Mouse (Mus musculus) bone marrow macrophage, adult 2 months (primary cell): ENCODE results near the gene Tmem269. TPM values are rescaled to one million over a fixed set of nuclear protein-coding genes. Genes with fewer than 3 reads are reported as not detected.

Experiments
- H3K27ac ChIP-seq: 2 replicates; pipeline ENCODE4 v1.5.1; 2012; ENCODE audit warnings: low read depth, low read length; ENCODE audit not compliant: insufficient read depth
- H3K4me1 ChIP-seq: 2 replicates; pipeline ENCODE4 v1.6.1; 2012; ENCODE audit warnings: low read length; ENCODE audit not compliant: control insufficient read depth, insufficient read depth
- H3K4me3 ChIP-seq: 2 replicates; pipeline ENCODE4 v1.5.1; 2012; ENCODE audit warnings: mild to moderate bottlenecking, low read length, moderate library complexity; ENCODE audit not compliant: insufficient read depth
- CTCF ChIP-seq: IDR thresholded peaks from 2 replicates; pipeline ENCODE4 v1.5.1; 2012; ENCODE audit warnings: low read depth, mild to moderate bottlenecking, low read length, moderate library complexity
- POLR2A ChIP-seq: IDR thresholded peaks from 2 replicates; pipeline ENCODE4 v1.6.1; 2012; ENCODE audit warnings: mild to moderate bottlenecking, low read depth, low read length, borderline replicate concordance
- polyA plus RNA-seq: library from polyadenylated mRNA; stranded (reverse); fragments of >200 nt; gene quantifications from 2 replicates; pipeline ENCODE4 v1.2.4, GENCODE M21; 2012; ENCODE audit not compliant: missing spikeins, insufficient read depth, insufficient read length

Tmem269 gene
- polyA plus RNA-seq, 1 experiment: not detected

DNA sequence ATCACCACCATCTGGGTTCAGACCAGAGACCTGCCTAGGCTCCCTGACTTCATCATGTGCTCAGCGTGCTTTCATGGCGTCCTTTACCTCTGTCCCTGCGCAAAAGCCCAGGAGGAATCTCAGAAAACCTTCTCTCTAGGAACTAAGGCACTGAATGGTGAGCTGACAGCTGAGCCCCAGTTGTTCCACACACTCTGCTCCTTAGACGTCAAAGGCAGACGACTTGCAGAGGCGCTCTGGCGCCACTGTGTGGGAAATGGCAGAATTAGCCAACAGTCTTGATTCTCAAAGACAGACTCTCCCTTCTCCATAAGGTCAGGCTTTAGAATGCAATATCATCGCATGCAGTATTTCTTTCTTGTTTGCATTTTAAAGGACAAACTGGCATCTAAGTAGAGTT lies 13.3 kb downstream of the Tmem269 start:
- no peaks in the 10 kb centered on the region for H3K4me1 ChIP-seq
- no peak overlapping the region for H3K27ac ChIP-seq
- no peak overlapping the region for H3K4me3 ChIP-seq
- TF ChIP-seq CTCF: peak; percentile 77
- no peak for TF ChIP-seq POLR2A

DNA sequence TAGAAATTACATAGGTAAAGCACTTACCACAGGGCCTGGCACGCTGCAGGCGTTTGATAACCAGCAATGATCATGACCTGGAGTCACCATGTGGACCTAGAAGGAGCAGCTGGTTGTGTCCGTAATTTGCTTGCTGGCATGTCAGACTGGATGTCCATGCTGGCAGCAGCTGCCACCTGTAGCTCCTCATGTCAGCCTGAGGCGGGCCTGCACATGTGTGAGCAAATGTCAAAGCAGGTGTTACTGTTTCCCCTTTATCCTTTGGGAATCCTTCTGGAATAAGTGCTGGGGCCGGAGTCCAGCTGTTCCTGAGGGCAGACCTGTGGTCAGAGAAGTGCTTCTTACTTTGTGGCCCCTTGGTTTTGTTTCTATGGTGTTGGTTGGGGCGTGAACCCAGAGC lies 19.9 kb downstream of the Tmem269 start:
- no peak overlapping the region for H3K4me3 ChIP-seq
- H3K27ac ChIP-seq: no peak overlapping the region
- no peaks in the 10 kb centered on the region; the same call in 1 of the 2 replicates for H3K4me1 ChIP-seq
- no peak for TF ChIP-seq POLR2A
- TF ChIP-seq CTCF: no peak

DNA sequence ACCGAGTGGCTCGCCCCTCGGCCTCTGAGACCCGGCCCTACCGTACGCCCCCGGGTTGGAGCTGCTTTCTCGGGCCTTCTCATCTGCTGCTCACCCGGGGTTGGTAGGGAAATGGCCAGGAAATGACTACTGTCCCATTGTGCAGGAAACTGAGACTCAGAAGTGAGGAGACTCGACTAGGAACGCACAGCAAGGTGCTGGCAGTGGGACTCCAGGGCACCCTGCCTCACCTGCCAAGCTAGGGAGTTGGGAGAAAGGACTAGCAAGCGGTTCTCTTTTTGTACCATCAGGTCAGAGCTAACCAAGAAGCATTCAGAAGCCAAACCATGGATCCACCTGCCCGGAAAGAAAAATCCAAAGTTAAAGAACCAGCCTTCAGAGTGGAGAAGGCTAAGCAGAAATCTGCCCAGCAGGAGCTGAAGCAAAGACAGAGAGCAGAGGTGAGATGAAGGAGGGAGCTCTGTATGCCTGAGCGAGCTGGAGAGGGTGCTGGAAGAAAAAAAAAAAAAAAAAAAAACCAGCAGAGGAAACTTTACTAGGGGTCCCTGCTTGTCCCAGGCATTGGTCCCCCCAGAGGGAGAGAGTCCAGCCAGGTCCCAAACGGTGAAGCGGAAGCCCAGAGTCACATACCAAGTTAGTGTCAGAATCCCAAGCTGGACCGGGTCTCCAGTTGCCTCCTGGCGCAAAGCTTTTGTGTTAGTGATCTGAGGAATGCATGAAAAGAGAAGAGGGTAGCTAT lies 22.3 kb downstream of the Tmem269 start:
- TF ChIP-seq POLR2A (no peak), CTCF (no peak)
- no peaks in the 10 kb centered on the region; the same call in 1 of the 2 replicates for H3K4me1 ChIP-seq
- peak overlapping the region; percentile 82 for H3K4me3 ChIP-seq
- H3K27ac ChIP-seq: no peak overlapping the region

DNA sequence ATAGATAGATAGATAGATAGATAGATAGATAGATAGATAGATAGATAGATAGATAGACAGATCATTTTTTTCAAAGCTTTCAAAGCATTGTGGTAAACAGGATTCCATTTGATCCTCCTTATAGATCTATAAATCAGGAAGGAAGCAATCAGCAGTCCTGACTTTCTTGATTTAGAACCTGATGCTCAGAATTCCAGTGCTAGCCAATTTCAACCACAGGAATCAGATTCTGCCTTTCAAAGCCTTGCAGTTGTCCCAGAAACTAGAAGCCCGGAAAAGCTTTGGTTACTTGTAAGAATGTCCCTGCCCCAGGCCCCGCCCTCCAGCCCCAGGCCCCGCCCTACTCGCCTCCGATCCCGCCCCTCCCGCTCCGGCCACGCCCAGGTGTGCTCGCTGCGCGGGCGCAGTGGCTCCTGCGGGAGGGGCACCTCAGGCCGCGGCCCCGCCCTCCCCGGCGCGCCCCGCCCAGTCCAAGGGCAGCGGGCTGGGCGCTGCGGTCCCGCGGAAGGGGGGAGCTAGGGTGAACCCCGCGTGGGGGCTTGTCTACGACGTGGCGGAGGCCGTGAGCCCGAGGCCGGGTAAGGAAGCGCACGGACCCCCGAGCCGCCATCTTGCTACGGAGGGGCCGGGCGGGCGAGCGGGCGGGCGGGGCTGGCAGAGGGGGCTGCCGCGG lies 23.0 kb downstream of the Tmem269 start, which contains the start of gene Svbp:
TSS of gene Svbp (plus strand) at position 398 of the 673 bp plus-strand sequence.
- peak within 1 kb of the TSS; percentile 82 for H3K4me3 ChIP-seq
- H3K4me1 ChIP-seq: no peaks in the 10 kb centered on the region; the same call in 1 of the 2 replicates
- TF ChIP-seq POLR2A (no peak; the same call in 1 of the 2 replicates), CTCF (no peak)
- H3K27ac ChIP-seq: no peak within 1 kb of the TSS

DNA sequence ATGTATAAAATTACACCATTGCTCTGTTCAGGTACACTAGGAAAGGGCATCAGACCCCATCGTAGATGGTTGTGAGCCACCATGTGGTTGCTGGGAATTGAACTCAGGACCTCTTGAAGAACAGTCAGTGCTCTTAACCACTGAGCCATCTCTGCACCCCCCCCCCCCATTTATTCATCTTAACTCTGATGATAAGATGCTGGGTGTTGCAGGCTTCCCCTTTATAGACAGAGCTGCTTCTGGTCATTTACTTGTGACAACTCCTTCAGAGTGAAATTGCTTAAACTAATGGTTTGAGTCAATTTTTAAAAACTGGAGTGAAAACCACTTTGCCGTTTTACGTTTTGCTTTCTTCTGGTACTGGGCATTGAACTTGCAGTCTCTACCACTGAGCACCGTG lies 25.3 kb downstream of the Tmem269 start:
- Histone ChIP-seq H3K4me3 (no peak overlapping the region), H3K27ac (no peak overlapping the region), H3K4me1 (no peaks in the 10 kb centered on the region; the same call in 1 of the 2 replicates)
- TF ChIP-seq CTCF (no peak), POLR2A (no peak)

DNA sequence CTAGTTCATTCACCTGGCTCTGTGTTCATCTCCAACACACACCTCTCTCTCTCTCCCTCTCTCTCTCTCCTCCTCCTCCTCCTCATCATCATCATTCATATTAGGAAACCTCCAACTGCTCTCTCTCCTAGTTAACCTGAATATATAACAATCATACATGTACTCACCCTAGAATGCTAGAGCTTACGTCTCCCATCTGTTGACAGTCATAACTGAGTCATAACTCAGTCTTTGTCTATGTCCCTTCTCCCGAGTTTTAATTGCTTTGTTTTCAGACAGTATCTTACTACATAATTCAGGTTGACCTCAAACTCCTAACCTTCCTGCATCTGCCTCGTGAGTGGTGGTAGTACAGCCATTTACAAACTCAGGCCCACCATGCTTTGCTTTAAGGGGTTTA lies 26.7 kb downstream of the Tmem269 start:
- Histone ChIP-seq H3K27ac (no peak overlapping the region), H3K4me3 (no peak overlapping the region), H3K4me1 (no peaks in the 10 kb centered on the region; the same call in 1 of the 2 replicates)
- no peak for TF ChIP-seq POLR2A
- no peak for TF ChIP-seq CTCF

DNA sequence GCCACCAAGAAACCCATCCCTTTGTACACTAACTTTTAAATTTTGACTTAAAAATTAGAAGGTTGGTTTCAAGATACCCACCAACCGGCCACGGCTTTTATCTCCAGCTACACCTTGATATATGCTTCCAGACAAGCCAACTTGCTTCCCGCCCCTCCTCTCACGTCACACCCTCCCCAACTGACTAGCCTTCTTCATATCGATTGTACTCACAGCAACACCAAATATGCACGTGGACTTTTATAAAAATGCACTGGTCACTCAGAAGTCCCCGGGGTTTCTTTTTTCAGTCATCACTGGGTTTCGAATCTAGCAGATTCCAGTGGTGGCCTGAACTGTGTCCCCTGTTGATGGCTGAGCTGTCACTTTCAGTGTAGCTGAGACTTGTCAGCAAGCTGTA lies 27.4 kb downstream of the Tmem269 start:
- Histone ChIP-seq H3K4me3 (no peak overlapping the region), H3K4me1 (no peaks in the 10 kb centered on the region; the same call in 1 of the 2 replicates), H3K27ac (no peak overlapping the region)
- TF ChIP-seq POLR2A (no peak), CTCF (no peak)

DNA sequence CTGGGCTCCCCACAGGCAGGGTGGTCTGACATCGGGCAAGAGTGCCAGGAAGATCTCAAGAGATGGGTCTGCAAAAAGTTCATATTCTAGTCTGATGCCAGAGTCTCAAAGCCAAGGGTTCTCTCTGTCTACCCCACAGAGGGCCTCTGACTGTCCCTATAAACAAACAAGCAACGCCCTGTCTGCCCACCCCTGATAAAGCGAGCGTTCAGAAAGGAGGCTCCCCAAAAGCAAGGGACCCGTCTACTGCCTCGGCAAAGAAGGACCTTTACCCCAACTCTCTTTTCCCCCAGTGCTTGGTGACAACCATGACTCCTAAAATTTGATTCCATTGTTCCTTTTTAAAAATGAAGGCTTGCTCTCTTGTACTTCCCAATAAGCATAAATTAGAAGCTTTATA lies 28.2 kb downstream of the Tmem269 start, which contains the start of gene Ermap:
TSS of gene Ermap (minus strand) at position 148 of the 400 bp plus-strand sequence.
- Histone ChIP-seq H3K4me1 (no peaks in the 10 kb centered on the region), H3K4me3 (no peak within 1 kb of the TSS), H3K27ac (no peak within 1 kb of the TSS)
- no peak for TF ChIP-seq POLR2A
- TF ChIP-seq CTCF: no peak

DNA sequence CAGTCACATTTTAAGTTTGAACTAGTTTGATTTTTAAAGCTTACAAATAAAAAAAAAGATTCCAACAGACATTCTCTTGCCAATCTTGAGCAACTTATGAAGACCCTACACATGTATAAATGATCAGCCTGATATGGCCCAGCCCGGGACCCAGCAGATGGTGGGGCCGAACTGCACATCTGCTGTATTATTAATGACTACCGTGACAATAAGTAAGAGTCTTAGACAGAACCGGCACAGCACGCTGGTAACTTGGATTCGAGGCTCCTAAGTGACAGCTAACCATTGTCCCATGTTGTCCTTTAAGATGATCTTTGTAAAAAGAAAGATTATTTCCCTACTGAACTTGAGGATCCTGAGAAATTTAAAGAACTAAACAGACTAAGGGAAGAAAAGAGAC lies 28.6 kb downstream of the Tmem269 start:
- Histone ChIP-seq H3K27ac (no peak overlapping the region), H3K4me3 (no peak overlapping the region), H3K4me1 (no peaks in the 10 kb centered on the region)
- TF ChIP-seq CTCF (no peak), POLR2A (no peak)
